8 mouse cellular contexts compared by ENCODE assay signal in genomic region chr1:59914799-59915198, GRCm38 (mm10). TPM values are rescaled to one million over a fixed set of nuclear protein-coding genes. Genes with fewer than 3 reads are reported as not detected.
DNase-seq lines count a peak whose midpoint lies in the region; ATAC-seq and TF ChIP-seq lines count a peak whose summit lies in the region.

No protein-coding gene starts in this region.

- no peaks in the 10 kb centered on the region for H3K9me3 ChIP-seq in kidney, postnatal 0 days (replicated peaks; ENCODE audit: low read length)
- H3K9me3 ChIP-seq in embryonic facial prominence, embryonic 12.5 days = no peaks in the 10 kb centered on the region
- H3K9me3 ChIP-seq in midbrain, postnatal 0 days (ENCODE audit: low read length) = no peaks in the 10 kb centered on the region

- H3K36me3 ChIP-seq in kidney, postnatal 0 days (ENCODE audit: insufficient read depth, low read length) = no peaks in the 10 kb centered on the region
- no peaks in the 10 kb centered on the region for H3K36me3 ChIP-seq in embryonic facial prominence, embryonic 12.5 days
- H3K36me3 ChIP-seq in midbrain, postnatal 0 days (ENCODE audit: insufficient read depth, low read length) = no peaks in the 10 kb centered on the region

- H3K4me2 ChIP-seq in kidney, postnatal 0 days (ENCODE audit: low read length) = peak overlapping the region; percentile 76
- H3K4me2 ChIP-seq in embryonic facial prominence, embryonic 12.5 days (replicated peaks) = peak overlapping the region; percentile 67
- H3K4me2 ChIP-seq in midbrain, postnatal 0 days (ENCODE audit: low read depth, low read length, poor library complexity, severe bottlenecking) = peak overlapping the region; percentile 67

- no peaks in the 10 kb centered on the region for H3K27me3 ChIP-seq in kidney, postnatal 0 days (ENCODE audit: insufficient read depth, low read length)
- no peaks in the 10 kb centered on the region for H3K27me3 ChIP-seq in embryonic facial prominence, embryonic 12.5 days
- no peaks in the 10 kb centered on the region for H3K27me3 ChIP-seq in midbrain, postnatal 0 days (ENCODE audit: insufficient read depth, low read length)

- peak overlapping the region; percentile 31; the same call in 1 of the 2 replicates for H3K9ac ChIP-seq in kidney, postnatal 0 days (ENCODE audit: low read depth, low read length)
- 0 out of 2 replicates have a peak overlapping the region, but pooled peaks have one; percentile 19 for H3K9ac ChIP-seq in embryonic facial prominence, embryonic 12.5 days
- peak overlapping the region; percentile 100; the same call in 1 of the 2 replicates for H3K9ac ChIP-seq in midbrain, postnatal 0 days (replicated peaks; ENCODE audit: low read length, poor library complexity, severe bottlenecking)

- no peak for TF ChIP-seq CTCF in kidney, postnatal 0 days (IDR thresholded peaks at IDR 0.05; ENCODE audit: low read depth)
- TF ChIP-seq CTCF in midbrain, postnatal 0 days (IDR thresholded peaks at IDR 0.05) = no peak

- 0 out of 2 replicates have a peak overlapping the region, but pooled peaks have one; percentile 98 for H3K27ac ChIP-seq in kidney, postnatal 0 days
- H3K27ac ChIP-seq in embryonic facial prominence, embryonic 12.5 days = no peak overlapping the region
- no peak overlapping the region for H3K27ac ChIP-seq in midbrain, postnatal 0 days (ENCODE audit: low read depth, low read length)

- H3K4me3 ChIP-seq in kidney, postnatal 0 days (replicated peaks; ENCODE audit: low read depth, low read length) = peak overlapping the region; percentile 100
- 0 out of 2 replicates have a peak overlapping the region, but pooled peaks have one; percentile 4 for H3K4me3 ChIP-seq in embryonic facial prominence, embryonic 12.5 days
- H3K4me3 ChIP-seq in midbrain, postnatal 0 days (ENCODE audit: low read depth, low read length) = peak overlapping the region; percentile 98; the same call in 1 of the 2 replicates

- peaks cover 19% of the 10 kb centered on the region; the same call in 1 of the 2 replicates for H3K4me1 ChIP-seq in kidney, postnatal 0 days (replicated peaks; ENCODE audit: insufficient read depth, low read length)
- peaks cover 17% of the 10 kb centered on the region for H3K4me1 ChIP-seq in embryonic facial prominence, embryonic 12.5 days
- H3K4me1 ChIP-seq in midbrain, postnatal 0 days (ENCODE audit: insufficient read depth, low read length) = peaks cover 12% of the 10 kb centered on the region; the same call in 1 of the 2 replicates

- ATAC-seq in kidney, postnatal 0 days (replicated peaks; ENCODE audit: low FRiP score, low read depth) = no peak
- ATAC-seq in embryonic facial prominence, embryonic 12.5 days (ENCODE audit: insufficient number of reproducible peaks, insufficient read depth, low FRiP score, low TSS enrichment) = no peak
- no peak for ATAC-seq in midbrain, postnatal 0 days (ENCODE audit: low FRiP score)

- 48% methylated on average over 3 of the region's 3 CpGs for WGBS in kidney, postnatal 0 days
- WGBS in embryonic facial prominence, embryonic 12.5 days = 55% methylated on average over 3 of the region's 3 CpGs
- WGBS in midbrain, postnatal 0 days = 60% methylated on average over 3 of the region's 3 CpGs

- no peak for DNase-seq in kidney, postnatal 0 days (ENCODE audit: low spot score)
- no peak for DNase-seq in kidney, adult 9 months
- peak; percentile 81 for DNase-seq in induced T-regulatory cell, adult 2 months (ENCODE audit: low read depth)
- DNase-seq in midbrain, postnatal 0 days (ENCODE audit: low spot score) = no peak
- DNase-seq in cerebellum, adult 11 months = no peak
- no peak for DNase-seq in right cerebral cortex, adult 18-20 months
- no peak for DNase-seq in thymus, postnatal 25 days

RNA-seq across cellular contexts. Expression of gene Fam117b, which starts 2.0 kb away (rescaled TPM):
- polyA plus RNA-seq in kidney, postnatal 0 days (2015; fragmentation: Nextera tagmentation; extraction: Ambion mirVana) = 10.7 and 10.9 TPM in 2 replicates
- polyA plus RNA-seq in embryonic facial prominence, embryonic 12.5 days (2016; fragmentation: Nextera tagmentation; extraction: Ambion mirVana) = 19.2 and 21.1 TPM in 2 replicates
- total RNA-seq in midbrain, postnatal 0 days (2014; rRNA removed) = 74.0 and 99.4 TPM in 2 replicates
- 37.0 and 43.7 TPM in 2 replicates for polyA plus RNA-seq in midbrain, postnatal 0 days (2015; fragmentation: Nextera tagmentation; extraction: Ambion mirVana)

Comparison
In these comparisons a context has a peak if more than half of its experiments do, and no peak if none do; other contexts are left out.
1. H3K4me3 ChIP-seq: peak in every context shown above with its lines; median percentile 100 in kidney, postnatal 0 days; 98 in midbrain, postnatal 0 days; 4 in embryonic facial prominence, embryonic 12.5 days.
2. H3K9ac ChIP-seq: peak in every context shown above with its lines; median percentile 100 in midbrain, postnatal 0 days; 31 in kidney, postnatal 0 days; 19 in embryonic facial prominence, embryonic 12.5 days.